Mouse (Mus musculus) brain, adult 2 months (tissue): ENCODE results near the gene Klf13.

ENCODE experiments used
- DNase-seq: peaks from one replicate; pipeline ENCODE4 v3.0.0; 2011; ENCODE audit warnings: low read depth, low spot score

Gene Klf13

DNA sequence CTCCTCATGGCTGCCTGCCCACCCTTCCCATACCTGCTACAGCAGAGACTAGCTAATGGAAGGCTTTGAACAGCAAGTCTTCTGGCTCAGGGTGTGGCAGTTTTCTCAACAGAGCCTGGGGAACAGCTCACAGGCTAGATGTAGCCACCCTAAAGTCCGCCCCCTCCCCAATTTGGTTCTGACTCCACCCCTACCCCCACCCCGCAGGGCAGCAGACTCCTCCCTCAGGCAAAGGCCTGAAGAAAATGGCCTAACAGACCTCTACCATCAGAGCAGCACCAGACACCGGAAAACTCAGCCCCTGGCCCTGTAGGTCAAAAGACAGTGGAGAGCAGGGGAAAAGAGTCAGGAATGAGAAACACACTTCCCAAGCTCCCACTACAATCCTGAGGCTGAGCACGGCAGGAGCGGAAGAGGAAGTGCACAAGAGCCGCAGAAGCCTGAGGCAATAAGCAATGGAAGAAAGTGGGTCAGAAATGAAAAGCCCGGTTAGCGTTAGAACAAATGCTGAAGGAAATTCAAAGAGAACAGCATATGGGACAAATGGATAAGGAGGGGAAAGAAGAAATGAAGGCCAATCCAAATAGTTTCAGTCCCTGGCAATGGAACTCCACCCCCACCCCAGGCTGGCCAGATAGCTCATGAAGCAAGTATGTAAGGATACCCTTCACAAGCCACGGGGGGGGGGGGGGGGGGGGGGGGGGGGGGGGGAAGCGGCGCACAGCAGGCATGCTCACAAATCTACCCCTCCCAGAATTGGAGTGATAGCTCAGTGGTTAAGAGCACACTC is 30.0 kb downstream of the Klf13 start:
- DNase-seq, result peak; percentile 67

DNA sequence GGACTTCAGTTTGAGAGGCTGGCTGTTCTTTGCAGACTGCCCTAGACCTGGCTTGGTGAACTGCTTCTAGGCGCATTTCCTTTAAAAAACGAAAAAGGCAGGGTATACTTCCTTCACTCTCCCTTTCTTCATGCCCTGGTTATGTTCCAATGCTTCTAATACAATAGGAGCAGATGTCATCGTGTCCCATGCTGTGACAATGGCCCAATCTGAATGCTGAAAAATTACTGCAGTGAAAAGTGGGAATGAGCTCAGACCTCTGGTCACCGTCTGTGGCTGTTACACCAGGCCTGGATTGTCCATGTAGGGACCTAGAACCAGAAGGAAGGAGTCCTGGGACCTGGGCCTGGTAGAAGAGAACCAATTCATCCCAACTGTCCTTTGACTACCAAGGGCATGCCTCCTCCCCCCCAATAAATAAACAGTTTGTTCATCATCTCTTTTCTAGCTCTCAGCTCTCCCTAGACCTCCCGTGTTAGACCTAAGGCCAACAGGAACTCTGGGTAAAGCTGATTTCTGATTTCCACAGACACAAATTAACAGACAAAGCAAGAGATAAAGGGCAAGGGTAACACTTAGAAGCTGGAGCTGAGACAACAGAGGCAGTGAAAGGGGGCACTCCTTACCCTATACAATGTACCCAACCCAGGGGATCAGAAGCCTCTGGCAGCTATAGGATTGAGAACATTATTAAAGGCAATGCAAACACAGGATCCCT is 30.8 kb downstream of the Klf13 start:
- peak; percentile 93 for DNase-seq

DNA sequence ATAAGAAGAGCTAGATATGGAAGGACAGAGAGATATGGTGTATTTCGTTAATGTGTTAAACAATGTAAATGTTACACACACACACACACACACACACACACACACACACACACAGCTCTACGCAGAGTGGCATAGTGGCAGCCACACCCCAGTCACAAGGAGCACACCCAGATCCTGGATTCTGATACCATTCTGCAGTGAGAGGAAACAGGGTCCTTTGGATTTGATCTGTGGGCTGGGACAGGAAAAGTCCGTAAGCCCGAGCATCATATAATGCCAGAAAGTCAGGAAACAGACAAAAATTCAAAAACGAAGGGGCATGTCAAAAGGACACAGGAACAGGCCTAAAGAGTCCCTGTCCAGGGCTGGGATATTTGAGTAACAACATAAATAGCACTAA is 33.1 kb downstream of the Klf13 start:
- no peak for DNase-seq

DNA sequence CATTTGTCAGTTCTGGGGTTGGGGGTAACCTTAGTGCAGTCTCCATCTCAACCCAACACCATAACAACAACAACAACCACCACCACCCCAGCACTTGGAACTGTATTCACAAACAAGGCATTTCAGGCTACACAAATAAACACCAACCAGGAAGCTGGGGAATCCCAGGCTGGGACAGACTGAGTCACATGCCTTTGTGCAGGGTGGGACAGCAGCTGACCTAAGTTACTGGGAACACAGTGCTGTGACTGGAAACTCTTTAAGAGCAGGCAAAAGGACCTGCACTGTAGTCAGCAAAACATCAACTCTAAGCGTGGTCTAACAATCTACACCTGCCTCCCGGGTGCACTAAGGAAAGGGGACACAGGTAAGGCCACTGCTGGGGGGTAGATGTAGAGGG is 33.5 kb downstream of the Klf13 start:
- no peak for DNase-seq

DNA sequence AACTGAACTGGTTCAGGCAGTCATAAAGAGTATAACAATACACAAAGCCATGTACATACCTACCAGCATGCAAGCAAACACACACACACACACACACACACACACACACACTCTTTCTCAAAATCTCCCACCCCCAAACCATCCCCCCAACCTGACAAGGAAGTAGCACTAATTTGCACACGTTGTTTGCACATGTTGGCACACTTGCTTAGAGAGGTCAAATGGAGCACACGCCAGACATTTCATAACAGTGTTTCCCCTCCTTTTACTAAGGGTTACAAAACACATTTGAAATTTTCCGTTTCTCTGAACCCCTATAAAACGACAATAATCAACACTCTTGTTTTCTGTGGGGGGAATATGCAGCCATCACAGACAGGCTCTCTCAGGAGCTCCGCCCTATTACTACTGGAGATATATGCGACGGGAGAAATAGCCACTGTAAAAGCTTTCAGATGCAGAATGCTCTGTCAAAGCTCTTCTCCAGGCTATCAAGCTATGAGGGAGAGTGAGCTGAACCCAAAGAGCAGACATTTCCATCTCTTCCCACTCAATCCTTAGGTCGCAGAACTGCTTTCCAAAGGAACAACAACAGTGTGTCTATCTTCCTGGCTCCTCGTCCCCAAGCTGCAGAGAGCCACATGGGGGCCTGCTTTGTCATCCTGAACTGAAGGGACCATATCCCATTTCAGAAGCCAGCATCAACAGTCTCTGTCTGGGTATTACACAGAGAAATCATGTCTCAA is 34.9 kb downstream of the Klf13 start:
- DNase-seq, result no peak

DNA sequence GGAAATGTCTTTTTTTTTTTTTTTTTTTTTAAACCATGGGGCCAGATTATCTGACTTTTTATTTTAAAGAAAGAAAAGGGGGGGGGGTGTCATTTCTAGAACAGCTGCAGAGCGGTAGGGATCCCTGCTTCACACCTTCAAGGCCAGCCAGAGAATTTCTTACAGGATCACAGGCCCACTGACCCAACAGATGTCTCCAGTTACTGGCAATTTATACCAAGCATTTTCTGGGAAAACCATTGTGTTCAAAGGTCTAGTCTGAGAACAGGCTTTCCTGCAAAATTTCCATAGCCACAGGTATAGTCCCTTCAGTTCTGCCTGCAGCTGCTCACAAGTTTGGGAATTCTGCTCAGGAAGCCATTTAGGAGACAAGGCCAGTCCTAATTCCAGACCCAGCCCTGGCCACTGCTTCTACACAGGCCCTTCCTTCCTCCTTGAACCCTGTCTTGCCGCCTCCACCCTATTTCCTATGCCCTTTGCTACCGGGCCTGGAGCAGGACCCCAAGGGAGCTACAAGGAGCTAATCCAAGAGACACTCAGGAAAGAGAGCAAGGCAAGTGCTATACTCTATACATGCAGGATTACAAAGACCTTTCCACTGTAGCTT is 36.0 kb downstream of the Klf13 start:
- no peak for DNase-seq

DNA sequence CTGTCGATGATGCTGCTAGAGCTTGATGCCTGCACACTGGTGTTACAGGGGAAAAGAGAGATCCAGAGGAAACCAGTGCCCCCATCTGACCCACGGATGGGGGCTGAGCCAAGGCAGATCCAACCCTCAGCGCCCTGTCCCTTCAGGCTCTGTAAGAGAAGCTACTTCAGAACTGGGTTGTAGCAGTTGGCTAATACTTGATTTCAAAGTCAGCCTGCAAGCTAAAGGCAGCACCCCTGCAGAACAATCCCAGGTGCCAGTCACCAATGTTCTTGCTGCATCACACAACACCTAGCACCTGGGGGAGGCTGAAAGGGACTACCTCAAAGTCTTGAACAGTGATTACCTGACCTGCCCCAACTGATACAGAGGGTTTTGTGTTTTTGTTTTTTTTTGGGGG is 36.8 kb downstream of the Klf13 start:
- DNase-seq, result no peak

DNA sequence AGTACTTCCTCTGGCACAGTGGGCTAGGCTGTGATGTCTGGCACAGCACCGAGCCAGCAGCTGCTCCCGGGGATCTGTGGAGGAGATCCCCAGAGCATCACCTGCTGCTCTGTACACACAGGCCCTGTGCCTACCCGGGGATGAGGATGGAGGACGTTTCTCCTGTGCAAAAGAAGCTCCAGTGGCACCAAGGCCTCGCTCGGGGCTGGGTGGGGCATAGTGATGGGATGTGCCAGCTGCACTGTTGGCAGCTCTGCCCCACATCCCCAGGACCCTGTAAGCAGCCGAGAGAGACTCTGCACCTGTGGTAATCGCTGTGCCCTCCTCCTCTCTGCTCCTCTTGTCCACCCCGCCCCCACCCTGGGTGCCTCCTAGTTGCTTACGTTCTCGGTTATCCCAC is 37.4 kb downstream of the Klf13 start:
- DNase-seq, result peak; percentile 77

DNA sequence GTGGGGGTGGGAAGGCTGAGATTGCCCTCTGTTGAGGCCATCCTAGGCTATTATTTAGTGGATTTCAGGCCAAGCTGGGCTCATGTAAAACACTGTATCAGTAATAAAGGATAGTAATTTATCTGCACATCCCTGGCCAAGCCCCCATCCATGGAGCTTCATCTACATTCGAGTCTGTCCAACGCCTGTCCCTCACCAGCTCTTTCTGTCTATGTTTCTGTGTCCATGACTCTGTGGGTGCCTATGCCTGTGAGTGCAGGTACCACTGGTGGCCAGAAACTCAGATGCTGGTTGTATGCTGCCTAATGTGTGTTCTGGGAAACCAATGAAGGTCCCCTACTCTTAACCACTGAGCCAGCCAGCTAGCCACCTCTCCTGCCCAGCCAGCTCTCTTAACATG is 38.3 kb downstream of the Klf13 start:
- no peak for DNase-seq

DNA sequence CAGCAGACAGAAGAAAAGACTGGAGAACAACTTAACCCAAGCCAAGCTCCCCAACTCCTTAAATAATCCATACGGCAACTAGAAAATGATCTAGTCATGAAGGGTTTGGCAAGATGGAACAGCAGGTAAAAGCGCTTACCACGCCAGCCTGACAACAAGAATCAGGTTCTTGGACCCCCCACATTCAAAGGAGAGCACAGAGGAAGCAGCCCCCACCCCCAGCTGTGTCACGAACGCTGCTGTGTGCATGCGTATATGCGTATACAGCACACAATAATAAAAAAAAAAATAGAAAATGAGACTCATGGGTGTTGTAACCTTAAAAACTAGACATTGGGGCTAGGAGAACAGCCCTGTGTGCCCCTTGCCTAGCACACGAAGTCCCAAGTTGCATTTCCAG is 38.8 kb downstream of the Klf13 start:
- DNase-seq, result no peak

DNA sequence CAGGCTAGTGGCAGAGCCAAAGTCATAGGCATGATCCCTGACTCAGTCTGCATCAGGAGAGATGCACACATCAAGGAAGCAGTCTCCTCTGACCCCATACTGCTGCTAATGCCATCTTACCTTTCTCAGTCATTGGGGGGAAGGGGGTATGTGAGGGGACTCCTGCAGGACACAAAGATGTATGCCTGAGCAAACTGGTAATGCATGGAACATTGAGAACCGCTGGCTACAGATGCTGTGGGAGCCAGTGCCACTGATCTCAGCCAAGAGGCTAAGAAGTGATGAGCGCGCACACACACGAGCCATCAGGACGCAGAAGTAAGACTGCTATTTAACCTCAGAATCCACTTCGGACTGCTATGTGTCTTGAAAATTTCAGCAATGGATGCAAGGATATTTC is 40.5 kb downstream of the Klf13 start:
- no peak for DNase-seq

DNA sequence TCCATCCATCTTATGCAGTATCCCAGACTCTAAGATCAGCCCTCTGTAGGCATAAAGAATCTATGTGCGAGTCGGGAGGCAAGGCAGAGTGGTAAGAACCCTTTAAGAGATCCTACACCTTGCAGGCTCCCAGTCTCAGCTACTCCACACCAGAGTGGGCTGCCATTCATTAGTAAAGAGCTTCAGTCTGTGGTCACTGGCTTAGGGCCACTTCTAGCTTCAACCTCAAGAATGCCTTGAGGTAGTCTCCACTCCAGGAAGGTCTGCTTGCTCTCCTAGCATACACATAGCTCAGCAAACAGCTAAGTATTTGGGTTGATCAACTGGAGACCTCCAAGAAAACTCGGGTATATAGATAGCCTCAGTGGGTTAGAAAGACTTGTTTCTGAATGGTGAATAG is 41.1 kb downstream of the Klf13 start:
- DNase-seq, result no peak

DNA sequence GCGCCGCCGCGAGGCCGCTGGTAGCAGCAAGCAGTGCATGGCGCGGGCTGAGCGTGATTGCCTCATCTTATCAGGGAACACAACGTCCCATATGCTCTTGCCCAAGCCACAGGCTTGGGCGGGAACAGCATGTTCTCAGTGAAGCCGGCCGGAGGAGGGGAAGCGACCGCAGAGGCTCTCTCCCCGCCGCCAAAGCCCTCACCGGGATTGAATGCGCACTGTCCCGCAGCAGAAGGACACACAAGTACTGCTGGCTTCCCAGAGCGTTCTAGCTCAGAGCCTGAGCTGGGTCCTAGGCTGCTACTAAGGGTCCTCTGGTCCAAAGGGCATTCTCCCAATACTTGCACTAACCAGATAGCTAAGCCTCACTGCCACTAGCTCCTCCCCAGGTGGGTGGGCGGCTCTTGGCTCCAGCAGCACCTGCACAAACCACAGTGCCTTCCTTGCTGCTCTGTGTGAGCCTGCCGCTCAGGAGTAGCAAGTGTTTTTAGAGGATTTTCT is 41.7 kb downstream of the Klf13 start:
- peak; percentile 99 for DNase-seq

DNA sequence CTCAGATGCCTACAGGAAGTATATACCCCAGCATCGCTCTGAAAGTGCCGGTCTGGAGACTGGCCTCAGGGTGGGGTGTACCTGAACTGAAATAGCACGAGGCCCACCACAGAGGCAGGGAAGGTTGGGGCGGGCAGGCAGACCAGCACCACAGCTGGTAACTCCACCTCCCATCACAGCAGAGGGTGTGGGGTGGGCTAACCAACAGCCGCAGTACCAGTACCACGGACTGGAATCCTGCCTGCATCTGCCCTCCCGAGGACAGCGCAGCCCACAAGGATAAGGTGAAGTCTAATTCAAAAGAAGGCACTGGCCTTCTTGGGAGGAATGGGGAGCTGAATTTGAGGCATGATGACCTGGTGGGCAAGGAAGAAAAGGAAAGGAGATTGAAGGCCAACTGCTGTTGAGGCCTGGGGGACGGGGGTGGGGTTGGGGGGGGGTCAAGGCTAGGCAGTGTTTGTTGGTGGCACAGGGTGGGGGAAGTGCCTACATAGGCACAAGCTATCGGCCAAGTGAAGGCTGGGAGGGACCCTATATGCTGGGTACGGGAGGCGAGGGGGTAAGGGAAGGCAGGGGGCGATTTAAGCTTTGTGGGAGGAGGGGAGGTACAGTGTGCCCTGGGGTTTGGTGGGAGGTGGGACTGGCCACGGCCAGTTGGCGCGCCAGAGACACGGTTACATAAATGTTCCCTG is 42.3 kb downstream of the Klf13 start:
- DNase-seq, result no peak

DNA sequence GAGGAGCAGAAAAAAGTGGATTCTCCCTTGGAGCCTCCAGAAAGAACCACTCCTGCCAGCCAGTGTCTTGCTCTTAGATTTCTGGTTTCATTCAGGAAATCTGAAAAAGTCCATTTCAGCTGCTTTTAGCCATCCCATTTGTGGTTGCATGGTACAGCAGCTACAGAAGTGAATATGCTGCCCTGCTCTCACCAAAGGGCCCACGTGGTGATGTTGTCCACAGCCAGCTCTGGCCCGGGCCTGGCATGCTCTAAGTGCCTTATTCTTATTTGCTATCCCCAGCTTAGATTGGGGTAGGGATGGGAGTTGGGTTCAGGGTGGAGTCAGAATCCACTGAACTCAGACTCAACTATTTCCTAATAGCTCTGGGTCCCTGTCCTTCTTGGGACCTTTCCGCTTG is 43.5 kb downstream of the Klf13 start:
- no peak for DNase-seq

DNA sequence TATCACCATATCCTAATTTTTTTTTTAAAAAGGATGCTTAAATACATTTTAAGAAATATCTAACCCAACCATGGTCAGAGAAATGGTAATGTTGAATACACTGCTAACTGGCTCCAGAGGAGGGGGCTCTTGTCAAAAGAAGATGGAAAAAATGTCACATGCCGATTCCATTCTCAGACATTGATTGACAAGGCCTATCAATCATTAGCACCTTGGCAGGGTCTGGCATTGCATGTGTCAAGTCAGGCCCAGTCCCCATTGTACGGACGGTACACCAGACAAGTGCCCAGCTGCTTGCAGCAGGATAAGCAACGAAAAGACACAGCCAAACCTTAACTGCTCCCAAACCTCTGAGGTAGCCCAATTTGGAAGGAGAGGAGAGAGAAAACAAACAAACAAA is 44.1 kb downstream of the Klf13 start:
- DNase-seq, result no peak

DNA sequence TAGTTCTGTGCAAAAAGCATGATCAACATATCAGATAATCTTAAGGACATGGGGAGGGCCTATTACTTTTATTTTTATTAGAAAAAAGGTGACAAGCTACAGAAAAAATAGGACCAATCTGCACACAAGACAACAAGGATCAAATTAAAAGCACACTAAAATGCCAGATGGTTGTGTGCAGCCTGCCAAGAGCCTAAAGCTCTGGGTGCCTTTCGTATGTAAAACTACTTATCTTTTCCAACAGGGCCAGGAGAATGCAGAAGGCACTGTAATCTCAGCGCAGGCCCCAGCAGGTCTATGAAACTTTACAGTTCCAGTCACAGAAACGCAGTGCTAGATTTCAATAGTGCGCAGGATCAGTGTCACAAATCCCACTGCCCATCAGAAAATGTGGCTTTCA is 45.0 kb downstream of the Klf13 start:
- DNase-seq, result peak; percentile 89

DNA sequence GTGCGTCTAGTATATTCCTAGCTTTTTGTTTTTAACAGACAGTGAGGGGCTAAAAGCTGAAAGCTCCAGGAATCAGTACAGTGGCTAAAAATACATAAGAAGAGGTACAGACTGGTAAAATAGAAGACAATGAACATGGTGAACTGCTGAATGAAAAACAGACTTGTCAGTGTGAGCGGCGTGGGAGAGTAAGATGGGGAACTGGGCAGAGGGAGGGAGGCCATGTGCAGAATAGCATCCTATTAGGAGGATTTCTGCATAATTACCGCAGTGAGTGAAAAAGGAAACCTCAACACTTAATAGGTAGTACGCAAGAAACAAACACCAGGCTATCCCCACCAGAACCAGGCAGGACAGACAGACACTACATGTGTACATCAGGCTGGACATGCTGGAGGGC is 45.5 kb downstream of the Klf13 start:
- DNase-seq, result peak; percentile 71

DNA sequence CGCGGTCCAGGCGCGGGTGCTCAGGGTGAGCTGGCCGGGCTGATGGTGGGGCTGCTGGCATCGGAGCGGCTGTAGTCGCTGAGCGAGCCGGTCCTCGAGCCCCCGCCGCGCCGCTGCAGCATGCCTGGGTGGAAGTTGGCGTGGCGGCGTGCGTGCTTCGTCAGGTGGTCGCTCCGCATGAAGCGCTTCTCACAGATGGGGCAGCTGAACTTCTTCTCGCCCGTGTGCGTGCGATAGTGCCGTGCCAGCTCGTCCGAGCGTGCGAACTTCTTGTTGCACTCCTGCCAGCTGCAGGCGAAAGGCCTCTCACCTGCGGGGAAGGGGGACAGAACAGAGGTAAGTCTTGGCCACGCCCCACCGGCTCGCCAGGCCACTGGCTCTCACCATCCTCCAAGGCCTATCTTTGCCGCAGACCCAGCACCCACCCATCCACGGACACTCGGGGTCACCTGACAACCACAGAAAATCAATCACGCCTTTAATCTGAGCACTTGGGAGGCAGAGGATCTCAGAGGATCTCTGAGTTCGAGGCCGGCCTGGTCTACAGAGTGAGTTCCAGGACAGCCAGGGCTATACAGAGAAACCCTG is 47.1 kb downstream of the Klf13 start:
- no peak for DNase-seq

DNA sequence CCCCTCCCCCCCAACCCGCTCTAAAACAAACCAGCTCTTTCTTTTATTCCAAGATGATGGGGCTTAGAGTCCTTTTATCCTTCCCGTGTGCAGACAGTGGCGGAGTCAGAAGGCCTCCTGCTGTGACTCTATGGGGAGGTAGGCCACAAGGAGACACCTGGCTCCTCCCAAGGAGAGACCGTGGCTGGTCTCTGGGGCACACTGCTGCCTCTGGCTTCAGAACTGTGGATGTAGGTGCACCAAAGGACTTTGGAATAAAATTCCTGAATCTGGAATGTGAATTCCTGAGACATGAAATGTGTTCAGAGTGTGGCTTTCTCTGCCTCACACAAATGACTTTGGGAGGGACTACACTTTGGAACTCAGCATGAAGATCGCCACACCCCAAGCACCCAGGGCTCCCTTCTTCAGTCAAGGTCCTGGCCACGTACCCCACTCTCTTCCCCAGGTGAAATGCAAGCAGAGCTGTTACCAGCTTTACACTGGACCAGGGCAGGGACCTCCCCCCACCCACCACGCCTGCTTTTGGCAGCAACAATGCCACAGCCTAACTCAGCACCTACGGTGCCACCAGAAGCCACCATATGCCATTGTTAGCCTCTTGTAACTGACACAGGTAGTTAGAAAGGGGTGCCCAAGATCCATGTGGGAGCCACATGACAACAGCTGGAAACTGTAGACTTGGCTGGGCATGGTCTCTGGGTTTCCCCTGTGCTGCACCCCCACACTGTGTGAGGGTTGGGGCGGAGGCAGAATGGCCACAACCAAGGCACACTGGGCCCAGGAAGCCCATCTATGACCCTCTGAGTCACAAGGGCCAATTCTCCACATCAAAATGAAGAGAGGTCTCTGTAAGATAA is 49.4 kb downstream of the Klf13 start:
- no peak for DNase-seq
